Mouse (Mus musculus) mouse embryonic stem cell (cell line): ENCODE data around the gene Poc1b.

ENCODE experiments used
- in situ Hi-C, 2 experiments: fragments of 300-500 bp; cut with MboI; formaldehyde crosslinking; loops; 1 replicate in 1 of 2; 3 replicates in 1 of 2; pipeline ENCODE4 v1.14.3; 2019 to 2020; ENCODE audit warnings: low sequenced_read_pairs in 2 of 2, low pct_unique_long_range_greater_than_20kb in 1 of 2, mixed read lengths in 1 of 2; ENCODE audit not compliant: unreplicated experiment in 1 of 2

Gene Poc1b

GRCm38 (mm10) chr10:99106703-99107631, at the start of gene Poc1b:
TSS of gene Poc1b (plus strand) at chr10:99107036.
- in situ Hi-C loops, result no loop called here

DNA sequence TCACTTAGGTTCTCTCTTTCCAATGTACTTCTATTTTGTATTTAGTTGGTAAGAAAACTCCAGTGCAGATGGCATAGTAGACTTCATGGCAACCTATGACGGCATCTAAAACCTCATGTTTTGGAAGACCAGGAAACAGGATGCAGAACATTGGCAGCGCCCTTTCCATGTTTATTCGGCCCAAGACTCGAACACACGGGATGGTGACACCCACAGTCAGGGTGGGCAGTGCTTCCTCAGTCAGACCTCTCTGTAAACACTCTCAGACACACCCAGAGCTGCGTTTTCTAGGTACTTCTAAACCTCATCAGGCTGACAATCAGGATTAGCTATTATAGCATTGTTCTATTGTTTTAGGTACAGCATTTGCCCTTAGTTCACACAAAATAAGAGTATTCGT, 46.2 kb upstream of the Poc1b start:
- in situ Hi-C loops, result no loop called here

DNA sequence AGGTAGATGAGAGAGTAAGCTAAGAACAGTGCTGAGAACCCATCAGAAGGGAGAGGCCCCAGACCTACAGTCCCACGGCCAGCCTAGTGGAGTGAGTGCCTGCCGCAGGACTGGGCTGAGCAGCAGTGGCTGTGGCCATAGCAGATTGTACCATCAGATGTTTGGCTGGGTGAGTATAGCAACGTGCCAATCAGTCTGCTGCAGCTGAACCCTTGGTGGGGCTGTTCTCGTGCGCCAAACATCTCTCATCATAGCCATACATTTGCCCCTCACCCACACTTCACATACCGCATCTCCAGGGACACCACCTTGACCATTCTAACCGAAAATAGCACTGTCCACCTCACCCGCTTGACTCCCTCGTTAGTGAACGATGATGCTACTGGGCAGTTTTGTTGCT, 45.4 kb upstream of the Poc1b start:
- in situ Hi-C loops, result no loop called here

GRCm38 (mm10) chr10:99062546-99062945, 44.3 kb upstream of the Poc1b start:
- in situ Hi-C loops, result no loop called here

- in situ Hi-C loops, result loop anchor here (25.0 kb wide), 4 partner anchors 264 to 589 kb away; no protein-coding TSS in a partner anchor
These were observed 30.5 kb upstream of the Poc1b start for GRCm38 (mm10) chr10:99076113-99076895.

GRCm38 (mm10) chr10:99078621-99079020, 28.2 kb upstream of the Poc1b start:
- in situ Hi-C loops, result loop anchor here (25.0 kb wide), 4 partner anchors 266 to 591 kb away; no protein-coding TSS in a partner anchor

DNA sequence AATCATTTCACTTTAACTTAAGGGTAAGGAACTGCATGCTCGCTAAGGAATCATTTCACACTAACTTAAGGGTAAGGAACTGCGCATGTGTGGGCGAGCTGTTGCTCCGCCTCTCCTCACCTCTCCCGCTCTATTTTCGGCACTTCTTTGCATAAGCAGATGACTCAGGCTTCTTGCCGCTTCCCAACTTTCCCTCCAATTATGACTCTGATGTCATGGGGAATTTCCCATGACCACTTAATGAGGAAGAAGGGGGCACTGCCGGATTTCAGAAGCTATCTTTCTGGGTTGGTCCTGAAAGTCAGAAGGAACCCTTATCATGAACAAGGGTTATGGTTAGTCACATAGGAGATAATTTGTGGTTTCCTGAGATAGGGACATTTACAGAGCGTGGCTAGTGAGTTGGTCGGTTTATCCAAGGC, 25.3 kb upstream of the Poc1b start:
- in situ Hi-C loops, result loop anchor here (25.0 kb wide), 4 partner anchors 269 to 594 kb away; no protein-coding TSS in a partner anchor

- in situ Hi-C loops, result loop anchor here (25.0 kb wide), 4 partner anchors 271 to 596 kb away; no protein-coding TSS in a partner anchor
These were observed 23.3 kb upstream of the Poc1b start for GRCm38 (mm10) chr10:99083431-99084003.

GRCm38 (mm10) chr10:99084397-99085239, 22.2 kb upstream of the Poc1b start:
- in situ Hi-C loops, result loop anchor here (25.0 kb wide), 4 partner anchors 272 to 597 kb away; no protein-coding TSS in a partner anchor

DNA sequence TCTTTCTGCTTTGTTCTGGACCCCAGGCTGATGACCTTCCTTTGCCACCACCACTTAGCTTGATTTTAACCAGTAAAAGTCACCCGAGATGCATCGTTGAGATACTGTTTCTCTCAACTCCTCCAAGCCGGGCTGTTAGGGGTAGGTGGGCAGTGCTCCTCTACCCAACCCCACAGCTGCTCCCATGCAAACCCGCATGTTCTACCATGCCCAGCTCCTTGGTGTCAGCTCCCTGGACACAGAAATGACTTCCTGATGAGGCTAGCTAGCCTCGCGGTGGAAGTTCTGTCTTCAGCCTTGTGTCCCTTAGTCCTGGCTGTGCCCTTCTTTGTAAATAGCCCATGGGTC, 21.6 kb upstream of the Poc1b start:
- in situ Hi-C loops, result loop anchor here (25.0 kb wide), 4 partner anchors 273 to 598 kb away; no protein-coding TSS in a partner anchor

DNA sequence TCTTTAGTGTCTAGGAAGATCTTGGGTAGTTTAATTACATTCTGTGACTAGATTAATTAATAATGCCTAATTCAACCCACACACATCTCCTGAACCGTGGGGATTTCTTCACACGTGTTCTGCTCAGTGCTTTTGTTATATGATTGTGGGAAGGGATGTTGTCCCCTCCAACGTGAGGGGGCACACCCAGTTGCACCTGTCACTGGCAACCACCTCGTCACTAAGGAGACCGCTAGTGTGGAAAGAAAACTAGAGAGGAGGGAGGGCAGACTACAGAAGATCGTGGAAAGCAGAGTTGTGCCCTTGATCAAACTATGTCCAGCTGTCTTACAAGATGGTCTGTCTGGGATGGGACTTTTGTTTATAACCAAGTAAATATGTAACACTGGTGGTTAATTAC, 20.8 kb upstream of the Poc1b start:
- in situ Hi-C loops, result loop anchor here (25.0 kb wide), 4 partner anchors 274 to 599 kb away; no protein-coding TSS in a partner anchor

- in situ Hi-C loops, result loop anchor here (25.0 kb wide), 4 partner anchors 278 to 603 kb away; no protein-coding TSS in a partner anchor
These were observed 16.9 kb upstream of the Poc1b start for GRCm38 (mm10) chr10:99089906-99090305.

DNA sequence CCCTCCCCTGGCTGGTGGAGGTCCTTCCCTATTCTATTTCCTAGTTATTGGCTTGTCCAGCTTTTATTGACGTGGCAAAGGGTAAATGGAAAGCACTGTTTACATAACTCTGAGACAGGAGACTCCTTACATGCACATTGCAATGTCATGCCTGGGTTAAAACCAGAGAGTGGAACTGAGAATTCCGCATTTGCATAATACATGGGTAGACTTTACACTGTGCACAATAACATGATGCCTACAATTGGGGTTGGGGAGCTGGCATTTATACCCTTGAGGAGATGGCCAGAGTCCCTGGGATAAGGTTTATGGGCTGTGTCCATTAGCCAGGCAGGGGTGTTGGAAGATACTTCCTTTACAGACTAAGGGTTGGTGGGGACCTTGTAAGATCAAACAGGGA, 13.5 kb upstream of the Poc1b start:
- in situ Hi-C loops, result loop anchor here (25.0 kb wide), 4 partner anchors 281 to 606 kb away; no protein-coding TSS in a partner anchor

DNA sequence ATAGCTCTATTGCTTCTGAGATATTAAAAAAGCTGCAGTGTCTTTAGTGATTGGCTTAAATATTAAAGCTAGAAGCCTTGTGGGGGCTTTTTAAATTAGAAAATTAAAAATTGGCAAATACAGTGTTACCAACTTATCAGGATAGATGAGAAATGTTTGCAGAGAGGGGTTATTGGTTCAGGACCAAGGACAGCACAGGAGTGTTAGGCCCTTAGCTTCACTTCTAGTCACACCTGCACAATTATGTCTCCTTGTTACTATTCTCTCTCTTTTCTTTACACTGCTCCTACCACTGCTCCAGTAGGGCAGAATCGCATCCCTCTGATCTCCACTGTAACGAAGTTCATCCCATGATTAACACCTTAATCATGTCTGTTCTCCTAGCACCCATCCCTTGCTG, 11.7 kb upstream of the Poc1b start:
- in situ Hi-C loops, result loop anchor here (25.0 kb wide), 4 partner anchors 283 to 608 kb away; no protein-coding TSS in a partner anchor

DNA sequence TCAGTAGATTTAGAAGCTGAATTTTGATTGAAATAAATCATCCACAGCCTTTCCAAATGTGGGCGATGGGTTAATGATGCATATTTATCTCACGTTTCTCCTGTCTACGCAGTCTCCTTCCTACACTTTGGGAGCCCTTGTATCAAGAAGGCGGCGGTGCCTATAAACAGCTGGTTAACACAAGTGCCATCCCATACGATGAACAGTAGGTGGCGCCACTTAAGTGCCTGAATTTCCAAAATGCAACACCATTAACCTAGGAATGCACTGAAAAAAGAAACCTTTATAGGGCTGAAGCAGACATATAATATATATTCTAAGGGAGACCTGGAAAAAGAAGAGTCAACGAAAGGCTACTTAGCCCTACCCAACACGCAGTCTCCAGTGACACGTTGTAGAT, 9.5 kb upstream of the Poc1b start:
- in situ Hi-C loops, result loop anchor here (25.0 kb wide), 4 partner anchors 285 to 610 kb away; no protein-coding TSS in a partner anchor

DNA sequence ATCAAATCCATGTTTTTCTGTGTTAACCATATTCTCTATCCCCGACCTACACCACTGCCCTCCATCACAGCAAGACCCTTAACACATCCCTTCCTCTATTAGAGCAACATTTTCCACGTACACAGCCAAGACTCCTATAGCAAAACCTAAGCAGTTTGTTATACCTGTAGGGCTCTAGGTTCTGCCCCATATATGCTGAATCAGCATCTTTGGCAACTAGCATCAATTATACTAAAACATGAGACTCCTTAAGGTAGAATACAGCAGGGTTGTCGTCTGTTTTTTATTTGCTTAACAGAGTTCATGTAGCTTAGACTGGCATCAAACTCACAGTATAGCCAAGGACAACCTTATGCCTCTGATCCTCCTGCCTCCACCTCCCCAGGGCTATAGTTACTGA, 1.3 kb upstream of the Poc1b start:
- in situ Hi-C loops, result no loop called here

GRCm38 (mm10) chr10:99106311-99106702, 529 bp upstream of the Poc1b start:
- in situ Hi-C loops, result no loop called here

DNA sequence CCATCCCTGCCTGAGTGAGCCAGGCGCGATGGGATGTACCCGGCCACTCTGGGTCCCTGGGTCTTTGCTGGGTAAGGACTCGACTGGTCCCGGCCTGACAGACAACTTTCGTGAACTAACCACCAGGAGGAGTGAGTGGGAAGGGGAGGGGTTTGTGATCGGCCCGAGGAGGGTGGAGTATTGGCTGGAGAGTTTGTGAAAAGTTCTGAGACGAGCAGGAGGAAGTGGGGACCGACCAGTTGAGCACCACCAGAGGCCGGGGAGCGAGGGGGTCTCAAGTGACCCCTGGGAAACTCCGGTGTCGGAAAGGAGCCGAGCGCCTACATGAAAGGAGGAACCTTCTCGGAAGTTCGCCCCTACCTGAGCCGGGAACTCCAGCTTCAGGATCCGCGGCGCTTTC, 1.1 kb downstream of the Poc1b start, which contains the start of gene Galnt4:
Gene Galnt4 (plus strand): TSS at position 196 of the 400 bp plus-strand sequence.
- in situ Hi-C loops, result no loop called here
